Mouse (Mus musculus) ES-Bruce4 (cell line): Measurements from ENCODE around the gene Tcf7l2.

Experiments used
- CTCF ChIP-seq: IDR thresholded peaks from one replicate; pipeline ENCODE4 v1.8.1; 2011; ENCODE audit warnings: low read depth, low read length
- EP300 ChIP-seq: IDR thresholded peaks from 2 replicates; pipeline ENCODE4 v1.6.1; 2011; ENCODE audit warnings: low read depth, low read length; ENCODE audit not compliant: insufficient read depth
- POLR2A ChIP-seq: IDR thresholded peaks from one replicate; pipeline ENCODE4 v1.8.1; 2011; ENCODE audit warnings: low read length; ENCODE audit not compliant: insufficient read depth

DNA sequence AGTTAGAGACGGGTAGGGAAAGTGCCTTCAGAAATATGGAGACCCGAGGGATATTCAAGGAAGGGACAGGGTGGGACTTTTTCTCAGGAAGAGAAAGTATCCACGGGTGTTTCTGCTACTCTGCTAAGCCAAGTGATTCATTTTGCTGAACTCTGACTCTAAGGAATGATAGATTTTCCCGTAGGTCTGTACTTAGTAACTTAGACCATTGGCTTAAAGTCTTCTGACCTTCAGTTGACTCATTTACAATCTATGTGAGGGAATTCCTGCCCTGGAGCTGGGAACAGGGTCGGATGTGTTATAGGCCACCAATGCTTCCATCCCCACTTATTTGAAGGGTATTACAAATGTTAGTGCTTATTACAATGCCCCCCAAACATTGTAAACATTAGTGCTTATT is 29.9 kb upstream of the Tcf7l2 start:
- TF ChIP-seq POLR2A = no peak
- TF ChIP-seq CTCF = no peak
- no peak for TF ChIP-seq EP300
